Mouse (Mus musculus) heart, postnatal 0 days (tissue): ENCODE measurements around the gene Col4a1. TPM values are rescaled to one million over a fixed set of nuclear protein-coding genes. Genes with fewer than 3 reads are reported as not detected.

Experiments
- ATAC-seq: fragments of 200-750 bp; cut with Nextera tagmentation; 2 replicates; pipeline ENCODE4 v1.8.0; 2017; ENCODE audit warnings: low read depth, moderate number of reproducible peaks, moderate library complexity; ENCODE audit not compliant: insufficient read depth
- DNase-seq: peaks from one replicate; pipeline ENCODE4 v3.0.0-alpha.2; 2016; ENCODE audit warnings: low spot score
- H3K27ac ChIP-seq: fragments of 300-500 bp; sonication (generic); 2 replicates; pipeline ENCODE4 v1.5.1; 2014; ENCODE audit warnings: low read depth, mild to moderate bottlenecking
- H3K27me3 ChIP-seq: fragments of 300-500 bp; sonication (generic); 2 replicates; pipeline ENCODE4 v1.6.1; 2014; ENCODE audit warnings: low read length, mixed read lengths; ENCODE audit not compliant: control insufficient read depth, insufficient read depth
- H3K36me3 ChIP-seq: fragments of 300-500 bp; sonication (generic); replicated peaks from 2 replicates; pipeline ENCODE4 v1.6.1; 2014; ENCODE audit warnings: low read length, mixed read lengths; ENCODE audit not compliant: control insufficient read depth, insufficient read depth
- H3K4me1 ChIP-seq: fragments of 300-500 bp; sonication (generic); 2 replicates; pipeline ENCODE4 v1.6.1; 2014; ENCODE audit warnings: antibody characterized with exemption; ENCODE audit not compliant: control insufficient read depth, insufficient read depth
- H3K4me2 ChIP-seq: fragments of 300-500 bp; sonication (generic); 2 replicates; pipeline ENCODE4 v1.6.1; 2014; ENCODE audit warnings: low read depth, mild to moderate bottlenecking, low read length, moderate library complexity
- H3K4me3 ChIP-seq: fragments of 300-500 bp; sonication (generic); 2 replicates; pipeline ENCODE4 v1.5.1; 2014; ENCODE audit warnings: low read depth, low read length
- H3K9ac ChIP-seq: fragments of 300-500 bp; sonication (generic); replicated peaks from 2 replicates; pipeline ENCODE4 v1.6.1; 2014; ENCODE audit warnings: low read depth, low read length, mixed read lengths
- H3K9me3 ChIP-seq: fragments of 300-500 bp; sonication (generic); replicated peaks from 2 replicates; pipeline ENCODE4 v1.6.1; 2016; ENCODE audit warnings: low read length; ENCODE audit not compliant: control insufficient read depth
- CTCF ChIP-seq: IDR thresholded peaks from 2 replicates; pipeline ENCODE4 v1.5.1; 2016; ENCODE audit warnings: antibody characterized with exemption, control low read depth, low read depth
- EP300 ChIP-seq: IDR thresholded peaks from 2 replicates; pipeline ENCODE4 v1.6.1; 2016; ENCODE audit warnings: antibody characterized with exemption, low read depth
- WGBS: fragments of 180-500 bp; shearing (Covaris S2); extraction: QIAGEN DNeasy Blood & Tissue Kit; methylation state at CpG from one replicate; pipeline ENCODE4 v1.1.7; 2014; 5-methylcytosine and 5-hydroxymethylcytosine counted together
- polyA plus RNA-seq: library from polyadenylated mRNA; unstranded; fragments of >200 nt; fragmentation: Nextera tagmentation; extraction: Ambion mirVana; gene quantifications from 2 replicates; pipeline ENCODE4 v1.2.1, GENCODE M21; 2015
- total RNA-seq: library from RNA; depleted of rRNA; stranded (reverse); fragments of >200 nt; gene quantifications from 2 replicates; pipeline ENCODE4 v1.2.3, GENCODE M21; 2014; ENCODE audit warnings: low replicate concordance

Col4a1 gene
- total and polyA plus RNA-seq, 2 experiments from 2014 or later, result 191 to 921 TPM

- no peak overlapping the region for H3K9ac ChIP-seq
- peaks cover 79% of the 10 kb centered on the region for H3K4me1 ChIP-seq
- peaks cover 5% of the 10 kb centered on the region; the same call in 1 of the 2 replicates for H3K36me3 ChIP-seq
- no peak overlapping the region for H3K4me3 ChIP-seq
- no peak overlapping the region for H3K4me2 ChIP-seq
- ATAC-seq, result no peak
- no peak overlapping the region for H3K27ac ChIP-seq
- no peak for DNase-seq
- WGBS, result 85% methylated on average over 10 of the region's 10 CpGs
- no peaks in the 10 kb centered on the region for H3K27me3 ChIP-seq
- TF ChIP-seq CTCF, result no peak
- no peak for TF ChIP-seq EP300
- no peaks in the 10 kb centered on the region for H3K9me3 ChIP-seq
Observed at GRCm38 (mm10) chr8:11337642-11338041, 25.0 kb upstream of the Col4a1 start.

- H3K4me1 ChIP-seq, result peaks cover 79% of the 10 kb centered on the region
- no peaks in the 10 kb centered on the region for H3K9me3 ChIP-seq
- H3K36me3 ChIP-seq, result peaks cover 5% of the 10 kb centered on the region; the same call in 1 of the 2 replicates
- H3K4me2 ChIP-seq, result no peak overlapping the region
- no peak overlapping the region for H3K4me3 ChIP-seq
- H3K9ac ChIP-seq, result no peak overlapping the region
- DNase-seq, result no peak
- H3K27ac ChIP-seq, result no peak overlapping the region
- 87% methylated on average over 5 of the region's 5 CpGs for WGBS
- no peak for ATAC-seq
- TF ChIP-seq CTCF (no peak), EP300 (no peak)
- H3K27me3 ChIP-seq, result no peaks in the 10 kb centered on the region
Observed at GRCm38 (mm10) chr8:11336346-11336745, 23.7 kb upstream of the Col4a1 start.

- no peak overlapping the region for H3K9ac ChIP-seq
- peaks cover 79% of the 10 kb centered on the region for H3K4me1 ChIP-seq
- ATAC-seq, result no peak
- TF ChIP-seq EP300, result no peak
- TF ChIP-seq CTCF, result no peak
- no peaks in the 10 kb centered on the region for H3K27me3 ChIP-seq
- WGBS, result 48% methylated on average over 4 of the region's 4 CpGs
- H3K9me3 ChIP-seq, result no peaks in the 10 kb centered on the region
- H3K4me3 ChIP-seq, result no peak overlapping the region
- no peak overlapping the region for H3K4me2 ChIP-seq
- DNase-seq, result no peak
- H3K27ac ChIP-seq, result peak overlapping the region; percentile 97
- peaks cover 5% of the 10 kb centered on the region; the same call in 1 of the 2 replicates for H3K36me3 ChIP-seq
Observed at GRCm38 (mm10) chr8:11335238-11335637, 22.6 kb upstream of the Col4a1 start.

- H3K27me3 ChIP-seq, result no peaks in the 10 kb centered on the region
- WGBS, result 14% methylated on average over 3 of the region's 3 CpGs
- no peak overlapping the region for H3K9ac ChIP-seq
- H3K4me3 ChIP-seq, result no peak overlapping the region
- TF ChIP-seq CTCF, result no peak
- no peak for TF ChIP-seq EP300
- H3K4me1 ChIP-seq, result peaks cover 77% of the 10 kb centered on the region
- peaks cover 5% of the 10 kb centered on the region; the same call in 1 of the 2 replicates for H3K36me3 ChIP-seq
- no peaks in the 10 kb centered on the region for H3K9me3 ChIP-seq
- peak; percentile 52 for ATAC-seq
- peak overlapping the region; percentile 23 for H3K4me2 ChIP-seq
- H3K27ac ChIP-seq, result peak overlapping the region; percentile 97
- peak; percentile 70 for DNase-seq
Observed at GRCm38 (mm10) chr8:11334493-11334892, 21.9 kb upstream of the Col4a1 start.

- Histone ChIP-seq H3K4me2 (no peak overlapping the region), H3K4me3 (no peak overlapping the region), H3K36me3 (peaks cover 5% of the 10 kb centered on the region; the same call in 1 of the 2 replicates), H3K9me3 (no peaks in the 10 kb centered on the region), H3K27me3 (no peaks in the 10 kb centered on the region), H3K9ac (no peak overlapping the region), H3K4me1 (peaks cover 77% of the 10 kb centered on the region), H3K27ac (peak overlapping the region; percentile 97)
- no peak for DNase-seq
- TF ChIP-seq EP300 (no peak), CTCF (no peak)
- ATAC-seq, result no peak
- 54% methylated on average over 6 of the region's 6 CpGs for WGBS
Observed at GRCm38 (mm10) chr8:11333746-11334145, 21.1 kb upstream of the Col4a1 start.

GRCm38 (mm10) chr8:11331561-11331960, 18.9 kb upstream of the Col4a1 start:
- peaks cover 86% of the 10 kb centered on the region for H3K4me1 ChIP-seq

More at GRCm38 (mm10) chr8:11331561-11331960, 18.9 kb upstream of the Col4a1 start:
- Histone ChIP-seq H3K36me3 (no peaks in the 10 kb centered on the region; the same call in 1 of the 2 replicates), H3K27ac (peak overlapping the region; percentile 97), H3K9me3 (no peaks in the 10 kb centered on the region), H3K27me3 (no peaks in the 10 kb centered on the region), H3K4me3 (no peak overlapping the region), H3K9ac (peak overlapping the region; percentile 31; the same call in 1 of the 2 replicates), H3K4me2 (no peak overlapping the region; the same call in 1 of the 2 replicates)
- DNase-seq, result peak; percentile 94
- peak; percentile 81 for ATAC-seq
- TF ChIP-seq EP300 (no peak; the same call in 1 of the 2 replicates), CTCF (no peak)
- 14% methylated on average over 4 of the region's 4 CpGs for WGBS
